Mouse (Mus musculus): ENCODE measurements around the gene Trpm5. TPM values are rescaled to one million over a fixed set of nuclear protein-coding genes. Genes with fewer than 3 reads are reported as not detected.

The Trpm5 gene
- total RNA-seq, 2 experiments from 2014 or later, result not detected

DNA sequence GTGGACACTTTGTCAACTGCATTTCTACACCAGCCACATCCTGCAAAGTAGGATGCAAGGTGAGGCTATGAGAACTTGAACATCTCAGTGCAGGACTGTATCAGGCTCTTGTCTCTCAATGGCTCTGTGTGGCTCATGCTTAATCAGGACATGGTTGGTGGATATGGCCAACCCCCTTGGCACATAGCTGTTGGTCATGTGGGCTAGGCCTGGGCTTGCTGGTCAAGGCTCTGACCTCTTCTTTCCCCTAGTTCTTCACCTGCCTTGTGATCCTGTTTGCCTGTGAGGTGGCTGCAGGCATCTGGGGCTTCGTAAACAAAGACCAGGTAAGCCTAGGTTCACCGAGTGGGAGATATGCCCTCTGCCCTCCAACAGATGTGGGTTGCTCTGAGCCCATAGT lies 28.8 kb downstream of the Trpm5 start:
- ATAC-seq (replicated peaks; ENCODE audit: poor library complexity, severe bottlenecking), result no peak

DNA sequence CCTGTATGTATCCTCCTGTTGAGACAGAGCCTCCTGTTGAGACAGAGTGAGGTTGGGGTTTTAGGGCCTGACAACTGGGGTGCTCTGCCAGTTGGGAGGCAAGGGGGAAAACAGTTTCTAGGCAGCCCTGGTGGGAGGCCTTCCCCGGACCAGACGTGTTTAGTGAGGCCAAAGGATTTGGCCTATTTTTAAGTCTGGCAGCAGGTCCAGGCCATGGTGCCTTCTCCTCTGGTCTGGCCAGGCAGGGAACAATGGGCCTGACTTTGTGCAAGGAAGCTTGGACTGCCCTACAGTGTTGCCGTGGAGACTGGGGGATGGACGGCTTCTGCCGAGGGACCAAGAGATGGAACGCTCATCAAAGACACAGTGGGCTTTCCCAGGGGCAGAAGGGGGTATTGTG lies 30.2 kb downstream of the Trpm5 start:
- ATAC-seq (replicated peaks; ENCODE audit: poor library complexity, severe bottlenecking), result no peak

DNA sequence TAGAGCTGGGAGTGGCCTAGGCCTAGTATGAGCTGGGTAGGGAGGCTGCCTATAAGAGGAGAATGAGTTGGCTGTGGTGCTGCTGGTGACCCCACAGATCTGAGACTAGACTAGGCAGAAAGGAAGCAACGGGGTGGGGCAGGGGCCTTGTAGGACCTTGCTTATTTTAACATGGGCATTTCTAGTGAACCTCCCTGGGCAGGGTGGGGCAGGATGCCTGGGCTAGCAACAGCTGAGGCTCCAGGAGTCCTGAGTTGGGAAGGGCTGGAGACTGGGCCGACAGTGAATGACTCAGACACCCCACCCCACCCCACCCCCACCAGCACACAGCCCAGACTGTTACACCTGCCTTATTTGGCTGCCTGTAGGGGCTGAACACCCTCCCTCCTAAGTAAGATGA lies 31.7 kb downstream of the Trpm5 start:
- ATAC-seq (replicated peaks; ENCODE audit: poor library complexity, severe bottlenecking), result no peak

DNA sequence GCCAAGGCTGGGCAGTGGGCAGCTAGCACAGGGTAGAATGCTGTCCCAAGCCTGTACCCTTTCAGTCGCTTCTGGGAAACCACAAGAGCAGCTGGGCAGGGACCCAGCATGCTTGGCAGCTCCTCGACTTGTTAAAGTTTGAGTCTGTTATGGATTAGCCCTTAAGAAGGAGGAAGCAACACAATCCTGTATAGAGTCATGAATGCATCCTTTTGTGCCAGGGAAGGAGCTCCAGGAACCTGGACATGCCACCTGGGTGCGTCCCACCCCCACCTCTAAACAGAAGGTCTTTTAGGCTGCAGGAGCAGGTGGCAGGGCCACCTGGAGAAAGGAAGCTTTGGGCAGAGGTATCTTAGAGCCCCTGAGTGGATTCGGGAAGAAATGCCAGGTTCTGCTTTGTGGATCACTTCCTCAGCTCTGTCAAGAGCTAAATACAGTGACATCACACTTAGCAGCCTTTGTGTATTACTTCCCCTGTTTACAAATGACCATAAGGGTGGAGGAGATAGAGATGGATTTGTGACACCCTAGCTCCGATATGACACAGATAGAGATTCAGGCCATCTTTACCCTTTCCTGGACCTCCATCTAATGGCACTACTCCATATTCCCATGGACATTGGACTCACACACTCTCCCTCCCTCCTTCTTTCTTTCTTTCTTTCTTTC lies 35.1 kb downstream of the Trpm5 start:
- ATAC-seq (replicated peaks; ENCODE audit: poor library complexity, severe bottlenecking), result peak; percentile 62

DNA sequence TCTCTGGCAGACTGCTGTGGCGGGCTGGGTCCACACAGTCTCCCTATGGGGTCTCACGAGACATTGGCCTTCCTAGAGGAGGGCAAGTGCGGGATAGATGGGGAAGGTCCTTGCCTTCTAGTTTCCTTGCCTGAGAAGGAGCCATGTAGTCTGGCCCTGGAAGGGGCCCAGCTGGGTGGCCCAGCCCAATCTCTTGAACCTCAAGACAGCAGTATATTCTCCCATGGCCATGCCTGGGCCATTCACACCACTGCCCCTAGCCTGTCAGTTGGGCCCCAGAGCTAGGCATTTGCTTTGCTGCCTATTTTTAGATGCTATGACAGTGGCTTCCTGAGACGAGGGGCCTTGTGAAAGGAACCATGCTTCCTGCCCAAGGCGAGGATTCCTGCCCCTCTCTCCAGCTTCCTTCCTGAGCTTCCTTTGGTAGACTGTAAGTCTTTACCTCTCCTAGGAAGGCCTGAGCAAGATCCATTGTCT lies 36.2 kb downstream of the Trpm5 start:
- ATAC-seq (replicated peaks; ENCODE audit: poor library complexity, severe bottlenecking), result peak; percentile 16

DNA sequence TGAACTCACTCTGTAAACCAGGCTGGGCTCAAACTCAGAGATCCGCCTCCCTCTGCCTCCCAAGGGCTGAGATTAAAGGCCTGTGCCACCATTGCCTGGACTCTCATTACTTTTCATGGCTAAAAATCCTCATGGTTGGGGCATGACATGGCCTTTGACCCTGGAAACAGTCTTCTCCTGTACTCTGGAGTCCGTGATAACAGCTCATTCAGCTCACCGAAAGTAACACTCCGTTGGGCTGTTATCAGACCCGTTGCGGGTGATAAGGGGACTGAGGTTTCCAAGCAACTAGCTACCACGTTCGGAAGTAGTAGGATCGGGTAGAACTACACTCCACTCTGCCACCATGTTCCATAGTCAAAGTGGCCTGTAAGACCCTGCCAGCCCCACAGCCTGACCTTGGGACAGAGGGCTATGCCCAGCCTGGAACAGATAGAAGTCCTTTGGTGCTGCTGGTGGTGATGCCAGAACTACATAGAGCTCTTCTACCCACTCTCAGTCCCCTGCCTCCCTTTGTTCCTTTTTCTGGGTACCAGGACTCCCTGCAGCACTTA lies 36.7 kb downstream of the Trpm5 start:
- ATAC-seq (replicated peaks; ENCODE audit: poor library complexity, severe bottlenecking), result no peak

DNA sequence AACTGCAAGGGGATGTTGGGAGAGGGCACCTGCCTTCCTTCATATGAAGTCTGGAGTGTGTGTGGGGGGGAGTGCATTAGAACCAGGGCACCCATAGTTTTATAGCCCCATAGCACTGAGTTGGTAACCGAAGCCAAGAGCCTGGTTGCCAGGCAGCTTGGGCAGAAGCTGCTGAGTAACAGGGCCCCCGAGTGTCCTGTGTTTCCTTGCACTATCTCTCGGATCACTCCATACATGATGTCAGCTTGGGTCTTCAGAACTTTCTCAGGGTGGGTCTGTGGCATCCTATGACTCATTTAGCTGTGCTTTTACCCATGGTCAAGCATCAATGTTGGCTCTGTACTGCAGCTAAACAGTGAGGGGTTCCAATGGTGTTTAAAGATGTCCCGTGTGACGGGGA lies 37.4 kb downstream of the Trpm5 start:
- no peak for ATAC-seq (replicated peaks; ENCODE audit: poor library complexity, severe bottlenecking)

DNA sequence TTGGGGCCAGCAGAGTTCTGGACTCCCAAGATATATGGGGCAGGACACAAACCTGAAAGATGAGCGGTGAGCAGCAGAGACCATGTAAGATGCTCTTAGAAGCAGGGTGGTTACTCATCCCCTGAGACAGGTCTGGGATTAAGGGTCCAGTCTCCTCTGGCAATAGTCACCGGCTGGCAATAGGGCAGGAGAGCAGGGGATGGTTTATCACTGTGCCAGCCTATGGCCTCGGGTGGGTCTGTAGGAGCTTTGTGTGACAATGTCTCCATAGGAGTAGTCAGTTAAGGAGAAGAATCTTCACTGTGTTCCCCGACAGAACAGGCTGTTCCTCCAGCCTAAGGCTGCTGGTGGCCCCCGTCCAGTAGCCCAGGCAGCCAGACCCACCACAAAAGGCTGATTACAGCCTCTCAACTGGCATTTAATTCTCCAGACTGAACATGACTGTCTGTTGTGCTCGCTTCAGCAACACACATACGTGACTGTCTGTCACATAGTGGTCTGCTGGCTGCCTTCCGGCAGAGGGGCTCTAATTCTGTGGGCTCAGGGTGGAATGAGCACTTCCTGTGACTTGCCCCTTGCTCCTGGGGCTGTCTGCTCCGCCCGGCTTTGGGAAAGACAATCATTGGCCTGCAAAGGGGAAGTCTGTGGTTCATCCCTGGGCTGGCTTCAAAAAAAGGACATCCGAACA lies 38.8 kb downstream of the Trpm5 start:
- ATAC-seq (replicated peaks; ENCODE audit: poor library complexity, severe bottlenecking), result peak; percentile 48

DNA sequence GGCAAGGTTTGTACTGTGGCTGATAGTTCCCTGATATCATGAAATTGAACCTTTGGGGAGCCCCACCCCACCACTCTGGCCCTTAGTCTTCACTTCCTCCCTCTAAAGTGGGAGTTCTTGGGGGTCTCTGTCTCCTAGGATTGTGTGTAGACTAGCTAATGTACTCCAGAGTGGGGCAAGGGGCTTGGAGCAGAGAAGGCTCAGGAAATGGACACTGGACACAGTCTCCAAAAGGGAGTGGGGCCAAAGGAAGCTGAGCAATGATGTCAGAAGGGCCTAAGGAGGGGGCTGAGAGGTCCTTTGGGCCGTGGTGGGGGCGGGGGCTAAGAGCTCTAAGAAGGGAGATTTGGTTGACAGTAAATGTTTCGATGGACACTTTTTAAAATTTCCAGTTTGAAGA lies 39.4 kb downstream of the Trpm5 start:
- ATAC-seq (replicated peaks; ENCODE audit: poor library complexity, severe bottlenecking), result no peak

DNA sequence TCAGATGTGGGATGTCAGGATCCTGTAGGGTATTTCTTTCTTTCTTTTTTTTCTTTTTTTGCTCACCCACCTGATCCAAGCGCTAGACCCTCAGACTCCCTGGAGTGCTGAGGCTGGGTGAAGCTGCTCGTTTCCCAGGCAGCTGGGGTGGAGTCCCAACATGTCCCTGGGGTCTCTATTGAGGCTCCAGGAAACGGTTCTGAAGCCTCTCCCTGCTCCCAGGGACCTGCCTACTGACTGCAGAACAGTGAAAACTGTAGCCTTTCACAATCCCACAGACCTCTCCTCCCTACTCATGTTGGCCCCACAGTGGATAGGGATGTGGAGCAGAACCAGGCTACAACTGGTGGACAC lies 39.9 kb downstream of the Trpm5 start:
- no peak for ATAC-seq (replicated peaks; ENCODE audit: poor library complexity, severe bottlenecking)

DNA sequence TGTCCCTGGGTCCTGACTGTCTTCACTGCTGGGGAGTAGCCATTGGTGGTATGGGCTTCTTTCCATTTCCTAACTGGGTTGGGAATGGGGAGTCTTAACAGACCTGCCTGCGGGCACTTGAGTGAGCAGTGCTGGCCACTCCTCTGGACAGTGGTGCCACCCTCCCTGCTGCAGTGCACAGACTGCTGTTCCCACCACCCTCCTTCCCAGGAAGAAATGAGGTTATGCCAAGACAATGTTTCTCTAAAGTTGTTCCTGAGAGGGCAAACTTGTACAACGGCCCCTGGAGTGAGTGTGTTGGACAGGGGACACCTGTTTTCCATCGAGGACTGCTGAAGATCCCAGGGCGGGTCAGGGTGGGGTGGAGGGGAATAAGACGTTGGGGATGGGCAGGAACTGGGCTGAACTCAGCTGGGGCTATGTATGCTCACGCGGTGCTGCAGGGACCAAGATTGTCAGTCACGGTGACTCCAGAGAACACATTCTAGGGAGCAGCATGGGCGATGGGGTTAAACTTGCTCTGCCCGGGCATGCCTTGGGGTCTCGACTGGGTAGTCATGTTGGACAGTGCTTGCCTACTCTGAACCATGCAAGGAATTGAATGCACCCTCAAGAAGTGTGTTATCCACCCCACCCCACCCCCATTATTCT lies 40.4 kb downstream of the Trpm5 start:
- ATAC-seq (replicated peaks; ENCODE audit: poor library complexity, severe bottlenecking), result no peak

DNA sequence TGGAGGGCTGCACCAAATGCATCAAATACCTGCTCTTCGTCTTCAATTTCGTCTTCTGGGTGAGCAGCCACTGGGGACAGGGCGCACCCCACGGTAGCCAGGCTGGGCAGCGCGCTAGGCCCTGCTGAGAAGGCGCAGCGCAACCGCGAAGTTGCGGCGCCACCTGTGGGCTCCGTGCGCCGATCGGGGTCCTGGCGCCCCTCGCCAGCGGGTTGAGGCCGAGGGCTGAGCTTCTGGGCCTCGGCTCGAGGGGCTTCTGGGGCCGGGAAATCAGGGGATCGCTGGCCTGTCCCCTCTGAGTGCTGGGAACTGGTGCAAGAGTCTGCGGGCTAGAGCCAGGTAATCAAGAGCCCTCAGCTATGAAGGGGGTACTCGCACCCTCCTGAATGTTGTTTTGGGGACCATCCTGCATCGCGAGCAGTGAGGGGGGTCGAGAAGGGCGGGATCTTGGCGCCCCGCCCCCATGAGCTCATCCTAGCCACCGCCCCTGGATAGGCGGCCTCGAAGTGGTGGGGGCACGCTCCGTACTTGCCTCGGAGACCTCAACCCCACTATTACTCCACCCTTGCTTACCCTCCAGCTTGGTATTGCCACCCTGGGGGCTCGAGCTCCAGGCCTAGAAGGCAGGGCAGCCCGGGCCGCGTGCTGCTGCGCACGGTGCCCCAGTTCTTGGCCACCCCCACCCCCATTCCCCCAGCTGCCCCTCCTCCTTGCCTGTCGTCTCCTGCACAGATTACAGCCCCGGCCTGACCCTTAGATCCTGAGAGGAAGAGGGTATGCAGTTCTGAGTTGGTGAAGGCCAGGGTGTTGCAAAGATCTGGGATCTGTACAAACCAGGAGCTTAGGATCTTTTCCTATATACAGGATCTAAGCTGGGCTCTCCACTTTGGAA lies 41.2 kb downstream of the Trpm5 start:
- peak; percentile 25 for ATAC-seq (replicated peaks; ENCODE audit: poor library complexity, severe bottlenecking)

DNA sequence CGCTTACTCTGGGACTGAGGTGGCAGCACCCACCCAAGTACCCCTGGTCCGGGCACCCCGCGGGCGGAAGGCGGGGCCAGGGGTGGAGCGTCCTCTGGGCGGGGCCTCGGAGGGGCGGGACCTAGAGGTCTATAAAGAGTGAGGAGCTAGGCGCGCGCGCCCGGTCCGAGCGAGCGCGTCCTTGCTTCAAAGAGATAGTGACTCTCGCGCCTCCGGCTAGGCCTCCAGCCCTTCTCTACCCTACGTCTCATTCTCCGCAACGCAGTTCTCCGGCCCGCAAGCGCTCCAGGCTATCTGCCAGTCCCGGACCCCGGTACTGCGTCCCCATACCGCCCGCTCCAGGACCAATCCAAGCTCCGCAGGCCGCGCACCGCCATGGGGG lies 41.8 kb downstream of the Trpm5 start, which contains the start of gene Cd81:
Cd81 (plus strand) TSS at position 114 of the 382 bp plus-strand sequence.
- ATAC-seq (replicated peaks; ENCODE audit: poor library complexity, severe bottlenecking), result peak; percentile 67

DNA sequence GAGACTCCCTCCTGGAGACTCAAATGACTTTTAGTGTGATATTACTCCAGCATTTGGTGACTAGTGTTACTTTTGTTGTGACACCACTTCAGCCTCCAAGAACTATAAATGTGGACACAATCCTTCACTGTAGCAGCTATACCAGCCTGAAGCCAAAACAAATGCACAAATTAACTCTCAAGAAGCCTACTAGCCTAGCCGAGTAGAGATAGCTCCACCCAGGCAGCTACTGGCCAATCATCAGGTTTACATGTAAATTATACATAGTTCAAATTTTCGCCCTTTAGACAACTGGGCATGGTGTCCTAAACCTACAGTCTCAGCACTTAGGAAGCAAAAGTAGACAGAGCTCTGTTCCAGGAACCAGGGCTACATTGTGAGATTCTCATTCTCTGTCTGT lies 43.1 kb downstream of the Trpm5 start:
- no peak for ATAC-seq (replicated peaks; ENCODE audit: poor library complexity, severe bottlenecking)

DNA sequence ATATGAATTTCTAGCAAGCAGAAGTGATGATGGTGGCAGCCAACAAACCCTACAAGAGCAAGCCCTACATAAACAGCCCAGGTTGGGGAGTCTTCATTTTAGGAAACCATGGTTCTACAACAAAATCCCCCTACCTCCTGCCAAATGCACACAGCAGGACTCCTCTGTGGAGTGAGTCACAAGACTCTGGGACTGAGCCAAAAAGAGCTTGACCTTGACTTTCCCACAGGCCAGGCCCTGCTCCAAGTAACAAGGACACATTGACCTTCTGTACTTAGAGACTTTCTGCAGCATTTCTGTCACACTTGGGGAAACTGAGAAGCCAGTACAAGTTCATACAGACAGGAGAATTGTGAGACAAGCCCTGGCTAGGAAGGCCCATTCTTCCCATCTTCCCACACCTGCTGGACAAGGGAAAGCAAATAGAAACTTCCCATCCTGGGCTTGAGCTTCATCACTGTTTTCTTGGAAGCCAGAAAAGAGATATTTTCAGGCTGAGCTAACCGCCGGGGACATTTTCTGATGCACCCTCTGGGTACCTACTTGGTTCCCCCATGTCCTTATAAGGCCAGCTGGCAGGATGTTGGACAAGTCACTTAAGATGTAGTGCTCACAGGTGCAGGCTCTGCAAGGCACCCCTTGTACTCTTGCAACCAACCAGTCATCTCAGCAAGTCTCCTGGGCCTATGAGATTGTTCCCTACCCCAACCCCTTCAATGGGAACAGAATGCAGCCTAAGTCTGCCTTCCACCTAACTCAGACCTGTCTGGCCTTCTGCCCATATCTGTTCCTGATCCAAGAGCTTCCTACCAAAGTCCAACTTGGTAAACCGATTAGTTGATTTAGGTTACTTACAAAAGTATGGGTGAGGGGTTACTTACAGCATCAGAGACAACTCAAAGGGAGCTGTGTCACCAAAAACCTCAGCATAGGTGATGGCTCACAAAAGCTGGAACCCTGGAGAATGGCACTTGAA lies 44.3 kb downstream of the Trpm5 start:
- no peak for ATAC-seq (replicated peaks; ENCODE audit: poor library complexity, severe bottlenecking)

DNA sequence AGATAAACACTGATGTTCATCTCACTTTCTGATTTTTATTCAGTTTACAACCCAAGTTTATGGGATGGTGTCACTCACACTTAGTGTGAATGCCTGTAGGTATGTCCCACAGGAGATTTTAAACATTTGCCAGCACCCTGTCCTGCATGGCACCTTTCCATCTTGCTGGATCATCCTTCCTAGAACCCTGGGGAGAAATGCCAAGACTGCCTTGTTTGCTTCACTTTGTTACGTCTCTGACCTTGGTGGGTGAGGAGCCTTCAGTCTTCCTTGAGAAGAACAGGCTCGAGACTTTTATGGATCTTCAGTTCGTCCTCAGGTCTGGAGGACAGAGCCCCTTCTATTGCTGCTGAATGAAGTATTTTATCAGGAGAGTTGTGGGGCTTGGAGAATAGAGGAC lies 45.1 kb downstream of the Trpm5 start:
- no peak for ATAC-seq (replicated peaks; ENCODE audit: poor library complexity, severe bottlenecking)

DNA sequence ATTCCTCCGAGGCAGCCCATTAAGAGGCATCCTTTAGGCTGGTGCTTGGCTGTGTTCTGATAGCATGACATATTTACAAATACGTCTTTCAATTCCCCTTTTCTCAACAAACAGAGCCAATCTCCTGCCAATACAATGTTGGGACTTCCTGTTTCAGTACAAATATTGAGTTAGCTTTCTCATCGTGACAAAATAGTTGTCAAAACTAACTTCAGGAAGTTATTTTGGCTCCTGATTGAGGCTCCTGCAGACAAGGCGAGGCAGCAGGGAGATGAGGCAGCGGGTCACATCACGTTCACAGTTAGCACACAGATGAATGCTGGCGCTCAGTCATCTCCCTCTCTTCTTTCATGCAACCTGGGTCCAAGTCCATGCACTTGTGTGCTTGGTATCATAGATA lies 48.1 kb downstream of the Trpm5 start:
- peak; percentile 68 for ATAC-seq (replicated peaks; ENCODE audit: poor library complexity, severe bottlenecking)

DNA sequence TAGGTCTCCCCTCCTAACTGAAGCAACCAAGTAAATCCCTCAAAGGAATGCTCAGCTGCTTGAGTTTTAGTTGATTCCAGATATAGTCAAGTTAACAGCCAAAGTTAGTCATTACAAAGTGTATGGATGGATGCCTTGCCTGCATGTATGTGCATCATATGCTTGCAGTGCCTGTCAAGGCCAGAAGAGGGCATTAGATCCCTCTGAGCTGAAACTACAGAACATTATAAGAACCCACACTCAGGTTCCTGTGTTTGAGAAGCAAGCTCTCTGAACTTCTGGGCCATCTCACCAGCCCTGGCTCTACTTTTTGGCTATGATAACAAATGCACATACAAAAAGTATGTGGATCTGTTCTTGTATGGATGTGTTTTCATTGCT lies 49.6 kb downstream of the Trpm5 start:
- ATAC-seq (replicated peaks; ENCODE audit: poor library complexity, severe bottlenecking), result no peak
